Mouse (Mus musculus) megakaryocyte-erythroid progenitor cell, adult 5-6 weeks (primary cell): ENCODE measurements around the gene Gm21312. TPM values are rescaled to one million over a fixed set of nuclear protein-coding genes. Genes with fewer than 3 reads are reported as not detected.
"Not testable (repeated sequence)": the region's sequence is repeated elsewhere in the genome, so short reads cannot be mapped to it uniquely, and the experiment has no call there.

Experiments used
- ATAC-seq: replicated peaks from 2 replicates; pipeline ENCODE4 v1.8.0; 2016; ENCODE audit warnings: mild to moderate bottlenecking, inconsistent platforms; ENCODE audit not compliant: severe bottlenecking, poor library complexity, low FRiP score, low TSS enrichment
- total RNA-seq, 2 experiments: library from RNA; stranded (forward) in 1 of 2; stranded (reverse) in 1 of 2; fragments of 200-1000, 215-1000 nt in 1 of 2; fragments of >200 nt in 1 of 2; fragmentation: Nextera tagmentation in 1 of 2; gene quantifications; 2 replicates each; pipeline ENCODE4 v1.2.3; 2014 to 2017

Gene Gm21312
- total RNA-seq (2014; fragmentation: Nextera tagmentation) (not detected in 2 replicates), total RNA-seq (2017) (not detected in 2 replicates)

DNA sequence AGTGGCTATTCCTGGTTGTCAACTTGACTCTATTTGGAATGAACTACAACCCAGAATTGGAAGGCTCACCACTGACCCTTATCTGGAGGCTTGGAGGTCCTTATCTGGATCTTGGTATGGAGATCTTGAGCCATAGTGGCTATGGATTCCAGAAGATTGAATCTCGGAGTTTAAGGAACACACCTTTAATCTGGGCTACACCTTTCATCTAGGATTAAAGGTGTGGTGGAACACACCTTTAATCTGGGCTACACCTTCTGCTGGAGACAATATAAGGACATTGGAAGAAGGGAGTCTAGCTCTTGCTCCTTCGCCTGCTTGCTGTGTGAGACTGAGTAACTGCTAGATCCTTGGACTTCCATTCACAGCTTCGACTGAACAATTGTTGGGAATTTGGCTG, at the start of gene Gm21312:
Gene Gm21312 (plus strand): TSS at position 301 of the 400 bp plus-strand sequence.
- not testable (repeated sequence) for ATAC-seq

DNA sequence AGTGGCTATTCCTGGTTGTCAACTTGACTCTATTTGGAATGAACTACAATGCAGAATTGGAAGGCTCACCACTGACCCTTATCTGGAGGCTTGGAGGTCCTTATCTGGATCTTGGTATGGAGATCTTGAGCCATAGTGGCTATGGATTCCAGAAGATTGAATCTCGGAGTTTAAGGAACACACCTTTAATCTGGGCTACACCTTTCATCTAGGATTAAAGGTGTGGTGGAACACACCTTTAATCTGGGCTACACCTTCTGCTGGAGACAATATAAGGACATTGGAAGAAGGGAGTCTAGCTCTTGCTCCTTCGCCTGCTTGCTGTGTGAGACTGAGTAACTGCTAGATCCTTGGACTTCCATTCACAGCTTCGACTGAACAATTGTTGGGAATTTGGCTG, 34.1 kb upstream of the Gm21312 start, which contains the start of gene Gm21293:
Gene Gm21293 (plus strand): TSS at position 301 of the 400 bp plus-strand sequence.
- ATAC-seq = not testable (repeated sequence)

DNA sequence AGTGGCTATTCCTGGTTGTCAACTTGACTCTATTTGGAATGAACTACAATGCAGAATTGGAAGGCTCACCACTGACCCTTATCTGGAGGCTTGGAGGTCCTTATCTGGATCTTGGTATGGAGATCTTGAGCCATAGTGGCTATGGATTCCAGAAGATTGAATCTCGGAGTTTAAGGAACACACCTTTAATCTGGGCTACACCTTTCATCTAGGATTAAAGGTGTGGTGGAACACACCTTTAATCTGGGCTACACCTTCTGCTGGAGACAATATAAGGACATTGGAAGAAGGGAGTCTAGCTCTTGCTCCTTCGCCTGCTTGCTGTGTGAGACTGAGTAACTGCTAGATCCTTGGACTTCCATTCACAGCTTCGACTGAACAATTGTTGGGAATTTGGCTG, 25.6 kb upstream of the Gm21312 start, which contains the start of gene Gm6763:
Gene Gm6763 (plus strand): TSS at position 301 of the 400 bp plus-strand sequence.
- ATAC-seq = not testable (repeated sequence)

- ATAC-seq = not testable (repeated sequence)
Observed at GRCm38 (mm10) chr10:104159706-104160105, 17.1 kb upstream of the Gm21312 start, which contains the start of gene Gm8764. Gene Gm8764 (plus strand): TSS chr10:104160006.

DNA sequence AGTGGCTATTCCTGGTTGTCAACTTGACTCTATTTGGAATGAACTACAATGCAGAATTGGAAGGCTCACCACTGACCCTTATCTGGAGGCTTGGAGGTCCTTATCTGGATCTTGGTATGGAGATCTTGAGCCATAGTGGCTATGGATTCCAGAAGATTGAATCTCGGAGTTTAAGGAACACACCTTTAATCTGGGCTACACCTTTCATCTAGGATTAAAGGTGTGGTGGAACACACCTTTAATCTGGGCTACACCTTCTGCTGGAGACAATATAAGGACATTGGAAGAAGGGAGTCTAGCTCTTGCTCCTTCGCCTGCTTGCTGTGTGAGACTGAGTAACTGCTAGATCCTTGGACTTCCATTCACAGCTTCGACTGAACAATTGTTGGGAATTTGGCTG, 8.6 kb upstream of the Gm21312 start, which contains the start of gene Gm21304:
Gene Gm21304 (plus strand): TSS at position 301 of the 400 bp plus-strand sequence.
- not testable (repeated sequence) for ATAC-seq

DNA sequence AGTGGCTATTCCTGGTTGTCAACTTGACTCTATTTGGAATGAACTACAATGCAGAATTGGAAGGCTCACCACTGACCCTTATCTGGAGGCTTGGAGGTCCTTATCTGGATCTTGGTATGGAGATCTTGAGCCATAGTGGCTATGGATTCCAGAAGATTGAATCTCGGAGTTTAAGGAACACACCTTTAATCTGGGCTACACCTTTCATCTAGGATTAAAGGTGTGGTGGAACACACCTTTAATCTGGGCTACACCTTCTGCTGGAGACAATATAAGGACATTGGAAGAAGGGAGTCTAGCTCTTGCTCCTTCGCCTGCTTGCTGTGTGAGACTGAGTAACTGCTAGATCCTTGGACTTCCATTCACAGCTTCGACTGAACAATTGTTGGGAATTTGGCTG, 8.4 kb downstream of the Gm21312 start, which contains the start of gene Gm20765:
Gene Gm20765 (plus strand): TSS at position 301 of the 400 bp plus-strand sequence.
- ATAC-seq = not testable (repeated sequence)

- not testable (repeated sequence) for ATAC-seq
Observed at GRCm38 (mm10) chr10:104193742-104194141, 16.9 kb downstream of the Gm21312 start, which contains the start of gene Gm4340. Gene Gm4340 (plus strand): TSS chr10:104194042.

DNA sequence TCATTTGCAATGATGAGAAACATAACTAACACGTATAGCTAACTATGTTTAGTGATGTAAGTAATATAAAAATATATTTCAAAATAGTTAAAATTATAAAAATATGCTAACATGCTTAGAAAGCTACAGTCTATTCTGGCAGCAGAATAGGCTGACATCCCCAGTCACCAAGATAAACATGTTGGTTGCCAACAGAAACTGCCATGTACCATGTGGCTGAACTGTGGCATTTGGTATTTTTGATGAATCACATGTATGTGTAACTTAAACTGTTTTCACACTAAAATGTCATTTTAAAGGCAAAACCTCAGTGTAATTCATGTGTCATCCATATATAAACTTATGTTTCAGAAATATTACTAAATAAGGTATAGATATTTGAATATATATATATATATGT, 32.8 kb downstream of the Gm21312 start:
- no peak for ATAC-seq

GRCm38 (mm10) chr10:104210268-104210990, 33.6 kb downstream of the Gm21312 start:
- no peak for ATAC-seq

DNA sequence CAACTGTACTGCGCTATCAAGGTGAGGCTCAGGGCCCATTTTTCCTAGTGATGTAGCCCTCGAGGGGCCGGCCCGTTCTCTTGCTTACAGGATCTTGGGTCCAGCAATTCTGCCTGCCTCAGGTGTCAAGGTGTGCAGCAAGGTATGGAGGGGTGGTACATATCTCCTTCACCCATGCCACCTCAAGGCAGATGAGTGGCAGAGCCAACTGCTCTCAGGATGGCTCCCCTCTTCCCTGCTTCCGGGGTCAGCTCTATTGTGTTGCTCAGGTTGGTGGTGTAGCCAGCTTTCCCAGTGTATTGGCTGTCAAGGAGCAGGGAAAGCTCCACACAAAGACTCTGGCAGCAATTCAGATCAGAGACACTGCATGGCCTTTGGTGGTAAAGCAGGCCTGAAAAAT, 37.7 kb downstream of the Gm21312 start:
- no peak for ATAC-seq

DNA sequence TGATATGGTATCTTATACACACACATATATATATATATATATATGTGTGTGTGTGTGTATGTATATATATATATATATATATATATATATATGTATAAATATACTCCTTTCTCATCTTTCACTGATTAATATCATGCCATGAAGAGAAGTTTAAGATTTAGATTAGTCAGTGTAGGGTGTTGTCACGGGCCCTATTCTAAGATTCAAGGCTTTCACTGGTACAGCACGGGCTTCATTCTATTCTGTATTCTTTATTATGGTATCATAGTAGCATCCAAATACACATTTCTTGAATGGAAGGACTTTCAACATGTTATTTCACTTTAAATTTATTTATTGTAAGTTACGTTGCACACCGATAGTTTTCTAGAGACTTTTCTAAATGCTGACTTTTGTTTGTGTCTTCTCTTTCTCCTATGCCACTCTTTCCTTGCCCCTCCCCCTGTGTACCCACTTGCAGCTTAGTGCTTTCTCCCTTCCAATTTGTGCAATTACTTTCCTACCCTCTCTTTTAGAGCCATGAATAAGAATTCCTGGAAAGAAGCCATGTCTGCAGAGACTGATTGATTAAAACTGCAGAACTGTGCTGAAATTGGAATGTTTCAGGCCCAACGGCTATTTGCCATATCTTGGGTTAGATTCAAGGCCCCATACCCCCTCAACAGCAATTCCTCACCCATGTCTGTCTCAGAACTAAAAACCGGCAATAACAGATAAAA, 43.6 kb downstream of the Gm21312 start:
- ATAC-seq = no peak

Other genes with a start within 250 kb of the Gm21312 start
- gene Gm21293, start 34.0 kb upstream of the Gm21312 start, total RNA-seq (2014; fragmentation: Nextera tagmentation) = not detected in 2 replicates
- not detected in 2 replicates for gene Gm21293, start 34.0 kb upstream of the Gm21312 start, total RNA-seq (2017)
- gene Gm6763, start 25.5 kb upstream of the Gm21312 start, total RNA-seq (2014; fragmentation: Nextera tagmentation) = not detected in 2 replicates
- not detected in 2 replicates for gene Gm6763, start 25.5 kb upstream of the Gm21312 start, total RNA-seq (2017)
- gene Gm8764, start 17.0 kb upstream of the Gm21312 start, total RNA-seq (2014; fragmentation: Nextera tagmentation) = not detected in 2 replicates
- not detected in 2 replicates for gene Gm8764, start 17.0 kb upstream of the Gm21312 start, total RNA-seq (2017)
- gene Gm21304, start 8.5 kb upstream of the Gm21312 start, total RNA-seq (2014; fragmentation: Nextera tagmentation) = not detected in 2 replicates
- not detected in 2 replicates for gene Gm21304, start 8.5 kb upstream of the Gm21312 start, total RNA-seq (2017)
- gene Gm20765, start 8.5 kb downstream of the Gm21312 start, total RNA-seq (2014; fragmentation: Nextera tagmentation) = not detected in 2 replicates
- gene Gm20765, start 8.5 kb downstream of the Gm21312 start, total RNA-seq (2017) = not detected in 2 replicates
- gene Gm4340, start 17.0 kb downstream of the Gm21312 start, total RNA-seq (2014; fragmentation: Nextera tagmentation) = not detected in 2 replicates
- gene Gm4340, start 17.0 kb downstream of the Gm21312 start, total RNA-seq (2017) = not detected in 2 replicates